Mouse (Mus musculus): ENCODE measurements around the gene Slk.

DNA sequence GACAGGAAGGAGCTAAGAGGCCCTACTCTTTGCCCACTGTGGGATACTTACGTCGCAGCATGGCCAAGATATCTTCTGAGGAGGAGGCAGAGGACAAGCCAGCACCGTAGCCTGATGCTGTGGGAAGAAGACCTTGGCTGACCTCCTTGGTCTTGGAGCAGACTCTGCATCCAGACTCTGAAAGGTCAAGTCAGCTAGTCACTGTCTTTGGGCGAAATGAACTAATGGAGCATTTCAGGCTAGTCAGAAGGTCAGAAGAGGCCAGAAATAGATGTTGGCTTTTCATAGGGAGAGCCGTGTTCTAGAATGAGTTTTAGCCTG is 71.6 kb downstream of the Slk start:
- TF ChIP-seq POLR2A (IDR thresholded peaks at IDR 0.05; ENCODE audit: borderline replicate concordance, extremely low read depth, insufficient read depth, insufficient read length, poor library complexity, severe bottlenecking): no peak
- TF ChIP-seq CTCF (IDR thresholded peaks at IDR 0.05; ENCODE audit: borderline replicate concordance, extremely low read depth, insufficient read depth, insufficient read length): no peak

Data from brain, embryonic 14.5 days (tissue).